Mouse (Mus musculus) liver, embryonic 15.5 days (tissue): Measurements from ENCODE around the gene Slc35b1. TPM values are rescaled to one million over a fixed set of nuclear protein-coding genes. Genes with fewer than 3 reads are reported as not detected.

Experiments used
- ATAC-seq: fragments of 200-750 bp; cut with Nextera tagmentation; 2 replicates; pipeline ENCODE4 v1.8.0; 2017; ENCODE audit warnings: moderate number of reproducible peaks, mild to moderate bottlenecking, moderate library complexity; ENCODE audit not compliant: insufficient read depth
- H3K27ac ChIP-seq: fragments of 300-500 bp; sonication (generic); replicated peaks from 2 replicates; pipeline ENCODE4 v1.5.1; 2015; ENCODE audit warnings: mild to moderate bottlenecking, inconsistent platforms
- H3K27me3 ChIP-seq: fragments of 300-500 bp; sonication (generic); 2 replicates; pipeline ENCODE4 v1.6.1; 2015; ENCODE audit warnings: mild to moderate bottlenecking, inconsistent platforms
- H3K36me3 ChIP-seq: fragments of 300-500 bp; sonication (generic); replicated peaks from 2 replicates; pipeline ENCODE4 v1.6.1; 2015; ENCODE audit warnings: moderate library complexity, mild to moderate bottlenecking, inconsistent platforms
- H3K4me1 ChIP-seq: fragments of 300-500 bp; sonication (generic); replicated peaks from 2 replicates; pipeline ENCODE4 v1.6.1; 2015; ENCODE audit warnings: inconsistent platforms
- H3K4me2 ChIP-seq: fragments of 300-500 bp; sonication (generic); 2 replicates; pipeline ENCODE4 v1.6.1; 2015; ENCODE audit warnings: moderate library complexity, mild to moderate bottlenecking, inconsistent platforms
- H3K4me3 ChIP-seq: fragments of 300-500 bp; sonication (generic); replicated peaks from 2 replicates; pipeline ENCODE4 v1.5.1; 2015; ENCODE audit warnings: mild to moderate bottlenecking, inconsistent platforms
- H3K9ac ChIP-seq: fragments of 300-500 bp; sonication (generic); 2 replicates; pipeline ENCODE4 v1.6.1; 2015; ENCODE audit warnings: moderate library complexity, mild to moderate bottlenecking, inconsistent platforms
- H3K9me3 ChIP-seq: fragments of 300-500 bp; sonication (generic); replicated peaks from 2 replicates; pipeline ENCODE4 v1.6.1; 2016; ENCODE audit warnings: inconsistent platforms
- WGBS: fragments of 180-500 bp; shearing (Covaris S2); methylation state at CpG from one replicate; pipeline ENCODE4 v1.1.7; 2015; ENCODE audit warnings: mixed read lengths; ENCODE audit not compliant: insufficient replicate concordance; 5-methylcytosine and 5-hydroxymethylcytosine counted together
- polyA plus RNA-seq: library from polyadenylated mRNA; unstranded; fragments of >200 nt; fragmentation: Nextera tagmentation; extraction: Ambion mirVana; gene quantifications from 2 replicates; pipeline ENCODE4 v1.2.1, GENCODE M21; 2015

Slc35b1 gene
- 39.2 and 40.6 TPM in 2 replicates for polyA plus RNA-seq

- under 1% methylated on average over 42 of the region's 42 CpGs for WGBS
- Histone ChIP-seq H3K4me2 (peak within 1 kb of the TSS; percentile 77), H3K27me3 (no peaks in the 10 kb centered on the region), H3K27ac (peak within 1 kb of the TSS; percentile 94), H3K4me3 (peak within 1 kb of the TSS; percentile 89), H3K9me3 (no peaks in the 10 kb centered on the region), H3K36me3 (peaks cover 71% of the 10 kb centered on the region), H3K4me1 (peaks cover 42% of the 10 kb centered on the region), H3K9ac (peak within 1 kb of the TSS; percentile 86)
- ATAC-seq: peak; percentile 94
Observed at GRCm38 (mm10) chr11:95384319-95384972, at the start of gene Slc35b1. Gene Slc35b1, plus strand, starts transcription at chr11:95384692.

DNA sequence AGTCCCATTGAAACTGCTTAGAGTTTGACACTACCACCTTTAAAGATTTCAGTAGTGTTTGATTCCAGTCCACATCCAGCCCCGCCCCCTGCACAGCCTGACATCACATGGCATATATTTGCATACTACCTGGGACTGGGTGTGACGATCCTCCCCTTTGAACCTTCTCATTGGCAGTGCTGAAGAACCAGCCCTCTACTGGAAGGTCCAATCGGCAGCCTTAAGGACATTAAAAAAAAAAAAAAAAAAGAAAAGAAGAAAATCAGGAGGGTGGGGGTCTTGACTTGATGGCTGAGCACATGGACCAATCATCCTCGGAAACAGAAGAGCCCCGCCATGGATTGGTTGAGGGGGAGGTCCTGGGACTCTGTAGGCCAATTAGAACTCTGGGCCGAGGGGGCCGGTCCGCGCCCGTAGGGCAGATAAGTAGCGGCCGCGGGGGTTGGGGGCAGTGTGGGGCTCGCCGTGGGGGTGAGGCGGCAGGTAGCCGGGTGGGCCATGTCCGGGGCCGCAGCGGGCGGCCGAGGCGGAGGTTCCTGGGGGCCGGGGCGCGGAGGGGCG lies 47.8 kb upstream of the Slc35b1 start, which contains the start of gene Fam117a:
Fam117a (plus strand) TSS at position 451 of the 561 bp plus-strand sequence.
- peak; percentile 79 for ATAC-seq
- no peaks in the 10 kb centered on the region for H3K27me3 ChIP-seq

GRCm38 (mm10) chr11:95337129-95337813 lies 47.2 kb upstream of the Slc35b1 start:
- H3K27me3 ChIP-seq: no peaks in the 10 kb centered on the region
- H3K4me2 ChIP-seq: peak overlapping the region; percentile 69
- no peaks in the 10 kb centered on the region for H3K9me3 ChIP-seq
- peaks cover 21% of the 10 kb centered on the region for H3K36me3 ChIP-seq
- H3K4me3 ChIP-seq: peak overlapping the region; percentile 91
- under 1% methylated on average over 50 of the region's 50 CpGs for WGBS
- peak overlapping the region; percentile 97 for H3K27ac ChIP-seq
- ATAC-seq: peak; percentile 10
- H3K4me1 ChIP-seq: peaks cover 81% of the 10 kb centered on the region
- peak overlapping the region; percentile 90 for H3K9ac ChIP-seq

More for the DNA sequence above, 47.8 kb upstream of the Slc35b1 start, which contains the start of gene Fam117a:
- Histone ChIP-seq H3K4me2 (peak within 1 kb of the TSS; percentile 69), H3K4me1 (peaks cover 81% of the 10 kb centered on the region), H3K36me3 (peaks cover 14% of the 10 kb centered on the region), H3K4me3 (peak within 1 kb of the TSS; percentile 91), H3K9ac (peak within 1 kb of the TSS; percentile 90), H3K9me3 (no peaks in the 10 kb centered on the region), H3K27ac (peak within 1 kb of the TSS; percentile 97)
- WGBS: under 1% methylated on average over 23 of the region's 27 CpGs

DNA sequence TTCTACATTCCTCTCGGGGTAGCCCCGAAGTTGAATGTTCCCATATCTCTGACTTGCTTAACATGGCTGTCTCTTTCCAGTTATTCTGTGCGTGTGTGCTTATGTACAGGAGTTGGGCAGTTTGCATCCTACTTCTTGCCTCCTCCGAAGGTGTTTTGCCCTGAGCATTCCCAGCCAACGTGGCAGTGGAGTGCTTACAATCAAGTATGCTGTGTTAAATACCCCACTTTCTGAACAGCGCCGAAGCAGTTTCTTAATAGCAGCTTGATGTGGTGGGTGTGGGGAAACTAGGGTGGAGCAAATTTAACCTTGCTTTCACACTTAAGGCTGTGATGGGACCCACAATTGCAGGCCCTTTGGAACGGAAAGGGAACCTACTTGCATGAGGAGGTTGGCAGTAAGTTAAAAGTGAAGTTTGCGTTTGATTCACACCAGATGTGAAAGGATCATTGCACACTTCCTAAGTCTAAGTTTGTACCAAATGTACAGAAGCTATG lies 46.6 kb upstream of the Slc35b1 start:
- no peak for ATAC-seq
- H3K27me3 ChIP-seq: no peaks in the 10 kb centered on the region
- peak overlapping the region; percentile 91 for H3K4me3 ChIP-seq
- H3K9me3 ChIP-seq: no peaks in the 10 kb centered on the region
- peaks cover 82% of the 10 kb centered on the region for H3K4me1 ChIP-seq
- H3K27ac ChIP-seq: peak overlapping the region; percentile 97
- peak overlapping the region; percentile 69 for H3K4me2 ChIP-seq
- WGBS: 6% methylated on average over 9 of the region's 9 CpGs
- peaks cover 27% of the 10 kb centered on the region for H3K36me3 ChIP-seq
- H3K9ac ChIP-seq: peak overlapping the region; percentile 90

DNA sequence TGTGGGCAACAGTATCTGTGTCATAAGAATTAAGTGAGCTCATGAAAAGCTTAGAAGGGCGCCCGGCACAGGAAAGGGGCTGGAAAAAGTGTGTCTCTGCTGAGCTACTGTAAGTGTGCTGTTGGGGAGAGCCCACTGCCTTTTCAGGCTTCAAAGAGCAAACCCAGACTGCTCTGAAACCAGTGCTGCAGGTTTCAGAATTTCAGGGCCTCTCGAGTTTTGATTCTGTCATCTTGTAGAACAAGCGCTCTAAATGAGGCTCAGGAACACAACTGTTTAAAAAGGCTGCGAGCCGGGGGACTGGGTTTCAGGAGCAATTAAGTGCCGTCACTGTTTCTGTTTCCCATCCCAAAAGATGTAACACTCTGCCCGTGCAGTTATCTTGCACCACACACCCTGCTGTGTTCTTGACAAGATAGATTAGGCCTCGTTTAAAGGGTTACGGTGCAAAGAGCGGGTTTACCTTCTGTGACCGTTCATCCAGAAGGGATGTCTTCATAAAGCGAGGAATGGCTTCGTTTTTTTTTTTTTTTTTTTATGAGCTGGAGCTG lies 44.9 kb upstream of the Slc35b1 start:
- Histone ChIP-seq H3K4me3 (peak overlapping the region; percentile 91), H3K27ac (peak overlapping the region; percentile 97), H3K4me2 (peak overlapping the region; percentile 69), H3K36me3 (peaks cover 43% of the 10 kb centered on the region), H3K4me1 (peaks cover 83% of the 10 kb centered on the region), H3K27me3 (no peaks in the 10 kb centered on the region), H3K9ac (peak overlapping the region; percentile 90), H3K9me3 (no peaks in the 10 kb centered on the region)
- peak; percentile 71 for ATAC-seq
- 15% methylated on average over 14 of the region's 14 CpGs for WGBS

- peak overlapping the region; percentile 97 for H3K27ac ChIP-seq
- 65% methylated on average over 1 of the region's 1 CpGs for WGBS
- H3K36me3 ChIP-seq: peaks cover 50% of the 10 kb centered on the region
- ATAC-seq: no peak
- peak overlapping the region; percentile 90 for H3K9ac ChIP-seq
- peak overlapping the region; percentile 69 for H3K4me2 ChIP-seq
- H3K4me1 ChIP-seq: peaks cover 83% of the 10 kb centered on the region
- H3K27me3 ChIP-seq: no peaks in the 10 kb centered on the region
- H3K4me3 ChIP-seq: peak overlapping the region; percentile 91
- H3K9me3 ChIP-seq: no peaks in the 10 kb centered on the region
Observed at GRCm38 (mm10) chr11:95340259-95340658, 44.2 kb upstream of the Slc35b1 start.

DNA sequence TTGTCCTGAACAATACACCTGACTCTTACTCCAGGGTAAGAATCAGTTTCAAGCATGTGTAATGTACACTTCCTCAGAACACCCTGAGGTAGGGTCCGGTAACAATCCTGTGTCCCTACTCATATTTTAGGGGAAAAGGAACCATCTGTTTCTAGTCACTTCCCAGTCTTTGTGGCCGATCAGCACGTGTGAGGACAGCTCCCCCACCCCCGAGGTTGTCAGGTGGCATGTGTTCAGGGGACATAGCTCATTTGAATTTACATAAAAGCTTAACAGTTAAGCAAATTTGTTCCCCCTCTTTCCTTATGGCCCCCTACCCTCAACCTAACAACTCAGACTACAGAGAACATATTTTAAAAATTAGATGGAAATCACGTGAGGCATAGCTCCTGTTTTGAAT lies 43.8 kb upstream of the Slc35b1 start:
- H3K4me1 ChIP-seq: peaks cover 83% of the 10 kb centered on the region
- H3K27ac ChIP-seq: peak overlapping the region; percentile 97
- no peak for ATAC-seq
- H3K9ac ChIP-seq: peak overlapping the region; percentile 90
- H3K27me3 ChIP-seq: no peaks in the 10 kb centered on the region
- H3K4me2 ChIP-seq: peak overlapping the region; percentile 69
- H3K9me3 ChIP-seq: no peaks in the 10 kb centered on the region
- H3K36me3 ChIP-seq: peaks cover 54% of the 10 kb centered on the region
- H3K4me3 ChIP-seq: peak overlapping the region; percentile 91
- 33% methylated on average over 5 of the region's 5 CpGs for WGBS

DNA sequence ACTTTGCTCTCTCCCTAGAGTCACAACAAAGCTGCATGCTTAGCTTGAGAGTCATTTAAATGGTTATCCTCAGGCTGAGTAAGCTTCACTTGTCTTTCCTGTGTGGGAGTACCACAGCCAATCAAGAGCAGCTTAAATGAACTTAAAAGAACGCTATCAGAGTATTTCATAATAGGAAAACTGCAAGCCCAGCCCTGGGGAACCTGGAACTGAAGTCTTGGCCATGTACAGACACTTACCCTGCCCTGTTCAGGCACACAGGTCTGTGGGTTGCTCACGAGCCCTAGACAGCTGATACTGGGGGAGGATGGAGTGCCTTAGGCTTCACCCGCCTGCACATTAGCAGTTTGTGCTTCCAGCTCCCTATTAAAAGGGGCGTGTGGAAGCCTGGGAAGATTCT lies 41.3 kb upstream of the Slc35b1 start:
- Histone ChIP-seq H3K9me3 (no peaks in the 10 kb centered on the region), H3K4me1 (peaks cover 91% of the 10 kb centered on the region), H3K36me3 (peaks cover 79% of the 10 kb centered on the region), H3K27ac (peak overlapping the region; percentile 97), H3K4me2 (peak overlapping the region; percentile 69), H3K9ac (peak overlapping the region; percentile 90; the same call in 1 of the 2 replicates), H3K4me3 (peak overlapping the region; percentile 91), H3K27me3 (no peaks in the 10 kb centered on the region)
- 65% methylated on average over 4 of the region's 4 CpGs for WGBS
- no peak for ATAC-seq

DNA sequence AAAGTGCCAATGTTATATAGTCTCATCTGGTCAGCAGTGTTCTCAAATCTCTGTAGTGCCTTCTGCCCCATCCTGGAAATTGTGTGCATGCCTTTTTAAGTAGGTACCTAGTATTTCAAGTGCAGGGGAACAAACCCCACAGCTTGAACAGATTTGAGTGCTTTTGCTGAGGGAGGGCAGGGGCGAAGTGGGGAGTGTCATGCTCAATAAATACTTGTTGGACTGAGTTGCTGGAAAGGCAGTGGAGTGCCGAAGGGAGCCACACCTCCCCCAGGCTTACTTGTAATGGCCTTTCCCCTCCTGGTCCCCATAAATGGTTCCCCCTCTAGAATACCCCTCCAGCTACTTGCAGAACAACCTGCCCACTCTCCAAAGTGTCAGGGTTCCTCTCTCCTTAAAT lies 40.3 kb upstream of the Slc35b1 start:
- Histone ChIP-seq H3K27me3 (no peaks in the 10 kb centered on the region), H3K4me3 (peak overlapping the region; percentile 91), H3K36me3 (peaks cover 89% of the 10 kb centered on the region), H3K4me2 (peak overlapping the region; percentile 69), H3K9ac (peak overlapping the region; percentile 31), H3K4me1 (peaks cover 92% of the 10 kb centered on the region), H3K27ac (peak overlapping the region; percentile 61), H3K9me3 (no peaks in the 10 kb centered on the region)
- 68% methylated on average over 2 of the region's 2 CpGs for WGBS
- ATAC-seq: no peak

DNA sequence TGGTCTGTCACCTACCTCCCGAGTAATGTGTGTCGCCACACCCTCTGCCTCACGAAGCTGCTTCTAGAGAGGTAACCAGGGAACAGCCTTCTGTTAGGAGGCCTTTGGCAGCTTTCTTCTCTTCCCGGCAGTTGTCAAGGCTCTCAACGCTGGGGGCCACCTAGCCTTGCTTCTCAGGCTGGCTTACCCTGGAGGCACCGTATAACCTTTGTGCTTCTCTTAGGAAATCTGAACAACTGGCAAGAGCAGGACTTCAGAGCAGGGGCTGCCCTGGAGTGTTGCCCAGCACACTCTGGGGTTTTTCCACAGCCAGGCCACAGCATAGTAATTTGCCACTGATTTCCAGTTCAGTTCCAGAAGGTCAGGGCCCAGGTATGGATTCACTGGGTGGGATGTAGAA lies 34.2 kb upstream of the Slc35b1 start:
- Histone ChIP-seq H3K4me1 (peaks cover 92% of the 10 kb centered on the region), H3K36me3 (peaks cover 98% of the 10 kb centered on the region), H3K27me3 (no peaks in the 10 kb centered on the region), H3K9me3 (no peaks in the 10 kb centered on the region), H3K9ac (no peak overlapping the region; the same call in 1 of the 2 replicates), H3K4me3 (no peak overlapping the region), H3K27ac (peak overlapping the region; percentile 62), H3K4me2 (no peak overlapping the region)
- ATAC-seq: no peak
- WGBS: 75% methylated on average over 6 of the region's 6 CpGs
